ENCODE assay signal across 27 mouse cellular contexts in the genomic region with DNA sequence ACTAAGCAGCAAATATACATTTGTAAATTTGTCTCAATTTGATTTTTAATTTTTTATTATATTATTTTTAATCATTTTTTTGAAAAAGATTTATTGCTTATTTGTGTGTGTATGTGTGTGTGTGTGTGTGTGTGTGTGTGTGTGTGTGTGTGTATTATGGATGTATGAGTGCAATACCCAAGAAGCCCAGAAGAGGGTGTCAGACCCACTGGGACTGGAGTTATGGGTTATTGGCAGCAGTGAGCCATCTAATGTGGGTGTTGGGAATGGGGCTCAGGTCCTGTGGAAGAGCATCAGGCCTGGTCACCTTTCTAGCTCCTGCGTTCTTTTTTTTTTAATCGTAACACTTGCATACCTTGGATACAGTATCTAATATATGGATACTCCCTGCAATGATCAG. TPM values are rescaled to one million over a fixed set of nuclear protein-coding genes. Genes with fewer than 3 reads are reported as not detected.
DNase-seq lines count a peak whose midpoint lies in the region; ATAC-seq and TF ChIP-seq lines count a peak whose summit lies in the region.
"Had no signal": no experiment of that assay in that cellular context is flagged by ENCODE, and none has a peak within 500 bp of the region (broad histone marks: within the 10 kb centered on the region; RNA-seq: fewer than 3 reads in every experiment).

No protein-coding gene starts in this region.

- ATAC-seq in midbrain, postnatal 0 days (ENCODE audit: low FRiP score), result no peak
- no peak for ATAC-seq in stomach, postnatal 0 days (ENCODE audit: low FRiP score, low TSS enrichment)
- ATAC-seq: activated CD4-positive, CD25-positive, alpha-beta regulatory T cell, adult 4 months; CD4-positive, CD25-positive, alpha-beta regulatory T cell, adult 4 months; forebrain, embryonic 15.5 days; Patski had no signal

- H3K9ac ChIP-seq in midbrain, postnatal 0 days (replicated peaks; ENCODE audit: low read length, poor library complexity, severe bottlenecking), result no peak overlapping the region
- H3K9ac ChIP-seq in stomach, postnatal 0 days (ENCODE audit: low read length), result no peak overlapping the region
- H3K9ac ChIP-seq: forebrain, embryonic 15.5 days; hindbrain, embryonic 12.5 days; hindbrain, embryonic 15.5 days had no signal

- no peak overlapping the region for H3K27ac ChIP-seq in midbrain, postnatal 0 days (ENCODE audit: low read depth, low read length)
- H3K27ac ChIP-seq in midbrain, embryonic 10.5 days (replicated peaks), result no peak overlapping the region
- H3K27ac ChIP-seq in stomach, postnatal 0 days (replicated peaks), result no peak overlapping the region
- no peak overlapping the region for H3K27ac ChIP-seq in thymus, adult 2 months (ENCODE audit: control insufficient read depth, insufficient read depth, low read length)
- H3K27ac ChIP-seq: forebrain, embryonic 10.5 days; forebrain, embryonic 15.5 days; hindbrain, embryonic 12.5 days; hindbrain, embryonic 15.5 days had no signal

- H3K36me3 ChIP-seq in midbrain, postnatal 0 days (ENCODE audit: insufficient read depth, low read length), result no peaks in the 10 kb centered on the region
- no peaks in the 10 kb centered on the region for H3K36me3 ChIP-seq in midbrain, embryonic 10.5 days
- H3K36me3 ChIP-seq in stomach, postnatal 0 days (ENCODE audit: control insufficient read depth, insufficient read depth, low read length), result no peaks in the 10 kb centered on the region
- no peaks in the 10 kb centered on the region for H3K36me3 ChIP-seq in thymus, adult 2 months (ENCODE audit: control insufficient read depth, insufficient read depth, low read length)
- H3K36me3 ChIP-seq: forebrain, embryonic 10.5 days; forebrain, embryonic 15.5 days; hindbrain, embryonic 12.5 days; hindbrain, embryonic 15.5 days had no signal

- 99% methylated on average over 2 of the region's 2 CpGs for WGBS in midbrain, postnatal 0 days
- 98% methylated on average over 2 of the region's 2 CpGs for WGBS in midbrain, embryonic 10.5 days
- 98% methylated on average over 2 of the region's 2 CpGs for WGBS in stomach, postnatal 0 days
- 89% methylated on average over 2 of the region's 2 CpGs for WGBS in thymus, adult 2 months

- no peaks in the 10 kb centered on the region for H3K4me1 ChIP-seq in midbrain, postnatal 0 days (ENCODE audit: insufficient read depth, low read length)
- H3K4me1 ChIP-seq in midbrain, embryonic 10.5 days, result peaks cover 5% of the 10 kb centered on the region
- no peaks in the 10 kb centered on the region for H3K4me1 ChIP-seq in stomach, postnatal 0 days (replicated peaks; ENCODE audit: control insufficient read depth, insufficient read depth)
- no peaks in the 10 kb centered on the region for H3K4me1 ChIP-seq in thymus, adult 2 months (replicated peaks; ENCODE audit: control insufficient read depth, insufficient read depth, low read length)

- peak; percentile 29 for TF ChIP-seq CTCF in midbrain, postnatal 0 days (IDR thresholded peaks at IDR 0.05)
- TF ChIP-seq CTCF in stomach, postnatal 0 days (IDR thresholded peaks at IDR 0.05; ENCODE audit: low read depth), result peak; percentile 24; the same call in 1 of the 2 replicates
- no peak for TF ChIP-seq CTCF in thymus, adult 2 months (IDR thresholded peaks at IDR 0.05; ENCODE audit: borderline replicate concordance, control insufficient read depth, extremely low read depth, insufficient read depth, low read length, poor library complexity)

- no peak overlapping the region for H3K4me3 ChIP-seq in midbrain, postnatal 0 days (ENCODE audit: low read depth, low read length)
- no peak overlapping the region for H3K4me3 ChIP-seq in midbrain, embryonic 10.5 days
- no peak overlapping the region for H3K4me3 ChIP-seq in stomach, postnatal 0 days (ENCODE audit: low read depth, low read length)
- H3K4me3 ChIP-seq in thymus, adult 2 months (ENCODE audit: control insufficient read depth, insufficient read depth, low read length), result no peak overlapping the region
- H3K4me3 ChIP-seq: forebrain, embryonic 10.5 days; forebrain, embryonic 15.5 days; hindbrain, embryonic 12.5 days; hindbrain, embryonic 15.5 days had no signal

- no peak for DNase-seq in midbrain, postnatal 0 days (ENCODE audit: low spot score)
- DNase-seq in midbrain, embryonic 10.5 days (ENCODE audit: low spot score), result no peak
- peak; percentile 53 for DNase-seq in R1 (ENCODE audit: low read depth, low spot score)
- DNase-seq in stomach, postnatal 0 days (ENCODE audit: low spot score), result no peak
- DNase-seq in left cerebral cortex, adult 8-10 months (ENCODE audit: low spot score in 2 of 2), result no peak
- no peak for DNase-seq in thymus, adult 2 months
- DNase-seq: adrenal gland, adult 8-10 months; adrenal gland, postnatal 25 days; cerebellum, adult 18-20 months; cerebellum, adult 9-10 months; cerebellum, postnatal 14 days; gastrocnemius, postnatal 10 days; heart, adult 11 months had no signal

- TF ChIP-seq POLR2A in thymus, adult 2 months (IDR thresholded peaks at IDR 0.05; ENCODE audit: control insufficient read depth, extremely low read depth, insufficient read depth, low read length, poor library complexity), result no peak

- no peaks in the 10 kb centered on the region for H3K27me3 ChIP-seq in midbrain, postnatal 0 days (ENCODE audit: insufficient read depth, low read length)
- peaks cover 43% of the 10 kb centered on the region for H3K27me3 ChIP-seq in midbrain, embryonic 10.5 days (ENCODE audit: low read depth, poor library complexity, severe bottlenecking)
- H3K27me3 ChIP-seq in stomach, postnatal 0 days (ENCODE audit: control insufficient read depth, insufficient read depth, low read length), result no peaks in the 10 kb centered on the region
- H3K27me3 ChIP-seq in thymus, adult 2 months (ENCODE audit: control insufficient read depth, insufficient read depth, low read length), result no peaks in the 10 kb centered on the region
- H3K27me3 ChIP-seq: forebrain, embryonic 15.5 days; hindbrain, embryonic 12.5 days; hindbrain, embryonic 15.5 days; Patski had no signal

- H3K4me2 ChIP-seq in midbrain, postnatal 0 days (ENCODE audit: low read depth, low read length, poor library complexity, severe bottlenecking), result no peak overlapping the region
- H3K4me2 ChIP-seq in stomach, postnatal 0 days (replicated peaks; ENCODE audit: low read depth), result no peak overlapping the region
- H3K4me2 ChIP-seq: forebrain, embryonic 15.5 days; heart, embryonic 11.5 days; hindbrain, embryonic 12.5 days; hindbrain, embryonic 15.5 days had no signal

- H3K9me3 ChIP-seq in midbrain, postnatal 0 days (ENCODE audit: low read length), result no peaks in the 10 kb centered on the region
- H3K9me3 ChIP-seq in midbrain, embryonic 10.5 days (replicated peaks), result 0 out of 2 replicates have a peak, but pooled peaks cover 3% of the 10 kb centered on the region
- no peaks in the 10 kb centered on the region for H3K9me3 ChIP-seq in stomach, postnatal 0 days (ENCODE audit: control insufficient read depth, low read length)
- H3K9me3 ChIP-seq: forebrain, embryonic 15.5 days; hindbrain, embryonic 12.5 days; hindbrain, embryonic 15.5 days had no signal

- no peak for TF ChIP-seq EP300 in stomach, postnatal 0 days (optimal IDR thresholded peaks at IDR 0.05)

RNA-seq across cellular contexts. Expression of a gene that starts 22.4 kb away (rescaled TPM):
- 0.33 TPM in 1 of 2 replicates, not detected in the other for total RNA-seq in midbrain, postnatal 0 days (2014; rRNA removed)
- polyA plus RNA-seq in midbrain, postnatal 0 days (2015; fragmentation: Nextera tagmentation; extraction: Ambion mirVana), result 0.28 and 0.41 TPM in 2 replicates
- not detected in 2 replicates for polyA plus RNA-seq in midbrain, embryonic 10.5 days (2016; fragmentation: Nextera tagmentation; extraction: Ambion mirVana)
- not detected in 2 replicates for polyA plus RNA-seq in stomach, postnatal 0 days (2015; fragmentation: Nextera tagmentation; extraction: Ambion mirVana)
- 1 to 10 TPM in 1 of 4 experiments, under 1 TPM in 3; 0.15 to 1.9 (median 0.43) TPM for total RNA-seq in left cerebral cortex, adult 8-10 months (2022)
- polyA plus RNA-seq in thymus, adult 2 months (2012; rRNA removed), result 0.18 and 0.31 TPM in 2 replicates
- total RNA-seq: adrenal gland, postnatal 25 days; gastrocnemius, adult 18-20 months; heart, adult 8-10 months; heart, postnatal 25 days; hematopoietic stem cell, adult 5-6 weeks had no signal
- polyA plus RNA-seq: activated CD4-positive, CD25-positive, alpha-beta regulatory T cell, adult 4 months; CD4-positive, CD25-positive, alpha-beta regulatory T cell, adult 4 months; embryonic facial prominence, embryonic 11.5 days; forebrain, embryonic 10.5 days; heart, embryonic 14.5 days; hindbrain, embryonic 12.5 days had no signal
